Mouse (Mus musculus) sigmoid colon, adult 10 weeks (tissue): ENCODE measurements around the gene Exoc1. TPM values are rescaled to one million over a fixed set of nuclear protein-coding genes. Genes with fewer than 3 reads are reported as not detected.

Experiments used
- polyA plus RNA-seq: library from polyadenylated mRNA; stranded (reverse); fragments of 350-450 nt; fragmentation: Illumina TruSeq; extraction: RNeasy Lipid Tissue Mini Kit (QIAGEN cat#74804); gene quantifications from one replicate; pipeline ENCODE4 v1.2.3, GENCODE M21; 2014; ENCODE audit warnings: low read depth, low replicate concordance

Exoc1 gene
- 138 TPM for polyA plus RNA-seq

DNA sequence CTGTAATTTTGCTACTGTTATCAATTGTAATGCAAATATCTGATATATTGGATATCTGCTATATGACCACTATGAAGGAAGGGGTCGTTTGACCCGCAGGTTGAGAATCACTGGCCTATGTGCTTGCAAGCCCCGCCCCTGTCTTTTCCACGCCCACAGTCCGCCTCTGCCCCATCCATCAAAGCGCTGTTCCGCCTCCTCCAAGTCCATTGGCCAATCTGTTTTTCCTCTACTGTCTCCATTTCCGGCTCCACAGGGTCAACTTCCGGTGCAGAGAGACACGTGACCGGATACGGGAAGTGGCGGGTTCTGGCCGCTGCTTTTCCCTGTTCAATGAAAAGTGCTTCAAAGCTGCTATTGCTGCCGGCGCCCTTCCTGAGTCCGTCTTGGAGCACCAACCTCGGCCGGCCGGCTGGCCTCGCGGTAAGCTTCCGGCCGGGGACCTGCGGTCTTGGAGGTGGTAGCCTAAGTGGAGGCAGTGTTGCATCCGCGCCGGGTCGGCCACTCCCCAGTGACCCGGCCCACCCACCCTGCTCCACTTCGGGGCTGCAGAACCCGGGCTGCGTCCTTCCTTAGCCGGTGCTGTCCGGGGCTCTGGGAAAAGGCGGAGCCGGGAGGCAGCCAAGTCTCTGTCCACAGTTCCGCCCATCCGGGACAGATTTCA, at the start of gene Exoc1:
TSS of gene Exoc1 (plus strand) at position 272 of the 664 bp plus-strand sequence.

DNA sequence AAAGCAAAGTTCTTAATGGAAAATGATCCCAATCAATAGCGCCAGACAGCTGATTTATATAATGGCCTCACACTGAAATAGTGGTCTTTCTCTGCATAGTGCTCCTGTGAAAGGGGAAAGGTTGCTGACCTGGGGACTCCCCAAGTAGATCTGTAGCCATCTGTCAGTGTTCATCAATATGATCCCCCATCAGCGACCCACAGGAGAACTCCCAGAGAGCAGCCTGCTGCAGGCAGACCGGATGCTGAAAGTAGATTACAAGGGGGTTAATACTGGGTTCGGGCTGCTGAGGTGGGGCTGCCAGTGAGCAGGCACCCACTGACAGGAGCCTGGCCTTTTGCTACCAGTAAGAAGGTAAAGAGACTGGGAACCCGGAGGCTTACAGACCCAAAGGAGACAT, 45.3 kb upstream of the Exoc1 start, which contains the start of gene Gm7271:
TSS of gene Gm7271 (plus strand) at position 230 of the 400 bp plus-strand sequence.

DNA sequence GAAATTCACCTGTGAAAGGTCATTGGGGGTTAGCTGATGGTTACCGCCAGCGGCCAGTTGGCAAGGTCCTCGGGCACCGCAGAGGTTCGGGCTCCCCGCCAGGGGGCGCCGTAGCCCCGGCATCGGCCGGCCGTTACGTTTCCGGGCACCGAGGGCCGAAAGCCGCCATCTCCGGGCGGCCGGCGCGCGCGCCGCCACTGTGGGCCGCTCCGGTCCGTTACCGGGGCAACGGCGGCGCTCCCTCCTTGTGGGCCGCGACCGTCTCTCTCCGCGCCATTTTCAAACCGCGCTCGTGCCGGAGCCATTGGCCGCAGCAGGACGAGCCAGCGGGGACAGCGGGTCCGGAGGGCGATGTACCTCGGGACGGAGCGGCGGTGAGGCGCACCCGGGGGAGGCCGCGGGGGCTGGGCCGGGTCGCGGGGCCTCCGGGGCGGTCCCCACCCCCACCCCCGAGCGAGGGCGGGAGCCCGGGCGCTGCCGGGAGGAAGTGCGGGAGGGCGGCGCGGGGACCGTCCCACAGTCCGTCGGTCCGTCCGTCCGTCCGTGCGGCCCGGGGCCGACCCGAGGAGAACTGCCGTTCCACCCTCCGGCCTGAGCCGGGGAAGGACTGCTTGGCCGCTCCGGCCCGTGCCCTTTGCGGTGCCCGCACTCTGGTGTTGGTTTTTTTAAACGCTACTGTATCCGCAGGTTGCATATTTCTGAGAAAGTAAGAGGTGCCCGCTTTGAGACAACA, 59.6 kb downstream of the Exoc1 start, which contains the start of gene Cep135:
TSS of gene Cep135 (plus strand) at position 148 of the 733 bp plus-strand sequence.

Other genes starting within 250 kb of the Exoc1 start
- gene Clock, start 224.5 kb upstream of the Exoc1 start, polyA plus RNA-seq: 123 TPM
- gene Pdcl2, start 198.2 kb upstream of the Exoc1 start, polyA plus RNA-seq: not detected
- 13.6 TPM for gene Nmu, start 165.5 kb upstream of the Exoc1 start, polyA plus RNA-seq
- gene Gm7271, start 45.3 kb upstream of the Exoc1 start, polyA plus RNA-seq: not detected
- gene Cep135, start 59.4 kb downstream of the Exoc1 start, polyA plus RNA-seq: 9.6 TPM
- 68.5 TPM for gene C530008M17Rik, start 127.2 kb downstream of the Exoc1 start, polyA plus RNA-seq